Mouse (Mus musculus): ENCODE measurements at regions not wholly inside any gene's neighbourhood (a gene's known extent, or its start where the extent isn't known, plus 50 kb on each side); places are given as distances from the start of the nearest gene placed in this dataset.
"Not testable (repeated sequence)": the region's sequence is repeated elsewhere in the genome, so short reads cannot be mapped to it uniquely, and the experiment has no call there.

DNA sequence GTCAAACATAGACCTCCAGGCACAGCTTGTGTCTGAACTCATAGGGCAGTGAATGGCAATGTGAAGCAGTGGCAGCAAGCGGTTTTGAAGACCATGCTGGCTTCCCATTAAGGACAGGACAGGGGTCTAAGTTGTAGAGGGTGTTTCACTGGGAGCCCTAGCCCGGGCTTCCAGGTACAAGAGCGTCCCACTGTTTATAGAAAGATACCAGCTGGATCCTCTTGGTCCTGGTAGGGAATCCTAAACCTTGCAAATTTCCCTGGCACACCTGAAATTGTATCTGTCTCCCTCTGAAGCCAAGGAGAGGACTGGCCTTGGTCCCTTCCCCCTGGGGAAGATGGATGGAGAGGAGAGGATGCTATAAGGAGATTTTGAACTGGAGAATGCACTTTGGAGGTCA is 111.9 kb upstream of the Ywhaq start:
- TF ChIP-seq CTCF (IDR thresholded peaks at IDR 0.05; ENCODE audit: control insufficient read depth, insufficient read depth, insufficient read length); MYOG (IDR thresholded peaks at IDR 0.05; ENCODE audit: control insufficient read depth, extremely low read depth, insufficient read length): not testable (repeated sequence)

All from C2C12 (cell line).